Mouse (Mus musculus): ENCODE results near the gene Glb1. TPM values are rescaled to one million over a fixed set of nuclear protein-coding genes. Genes with fewer than 3 reads are reported as not detected.

Gene Glb1
- total RNA-seq, 2 experiments from 2014 or later, result 3.2 to 4.4 TPM

- TF ChIP-seq CTCF (IDR thresholded peaks at IDR 0.05), result no peak
- intact Hi-C loops (cut with DNase I), result no loop called here
- Histone ChIP-seq H3K27ac (no peak overlapping the region), H3K4me3 (no peak overlapping the region)
- DNase-seq, result no peak
These were observed 6.8 kb downstream of the Glb1 start for GRCm38 (mm10) chr9:114407676-114408075.

- intact Hi-C loops (cut with DNase I), result no loop called here
- Histone ChIP-seq H3K4me3 (no peak overlapping the region), H3K27ac (no peak overlapping the region)
- no peak for TF ChIP-seq CTCF (IDR thresholded peaks at IDR 0.05)
- DNase-seq, result no peak
These were observed 9.5 kb downstream of the Glb1 start for GRCm38 (mm10) chr9:114410313-114410862.

- no peak for DNase-seq
- no peak for TF ChIP-seq CTCF (IDR thresholded peaks at IDR 0.05)
- intact Hi-C loops (cut with DNase I), result no loop called here
- Histone ChIP-seq H3K4me3 (no peak overlapping the region), H3K27ac (no peak overlapping the region)
These were observed 10.4 kb downstream of the Glb1 start for GRCm38 (mm10) chr9:114411295-114411694.

- intact Hi-C loops (cut with DNase I), result no loop called here
- TF ChIP-seq CTCF (IDR thresholded peaks at IDR 0.05), result no peak
- no peak overlapping the region for H3K4me3 ChIP-seq
- H3K27ac ChIP-seq, result no peak overlapping the region
- no peak for DNase-seq
These were observed 11.5 kb downstream of the Glb1 start for GRCm38 (mm10) chr9:114412406-114412805.

- intact Hi-C loops (cut with DNase I), result loop anchor here (2.0 kb wide), 1 partner anchor 85 kb away; no protein-coding TSS in a partner anchor
- TF ChIP-seq CTCF (IDR thresholded peaks at IDR 0.05), result no peak
- Histone ChIP-seq H3K4me3 (no peak overlapping the region), H3K27ac (no peak overlapping the region)
- no peak for DNase-seq
These were observed 13.0 kb downstream of the Glb1 start for GRCm38 (mm10) chr9:114413866-114414265.

- no peak overlapping the region for H3K27ac ChIP-seq
- H3K4me3 ChIP-seq, result no peak overlapping the region
- intact Hi-C loops (cut with DNase I), result loop anchor here (2.0 to 5.0 kb wide), 2 partner anchors 83 to 167 kb away; no protein-coding TSS in a partner anchor
- peak; percentile 99; the same call in 1 of the 2 replicates for TF ChIP-seq CTCF (IDR thresholded peaks at IDR 0.05)
- DNase-seq, result peak; percentile 43
These were observed 14.8 kb downstream of the Glb1 start for GRCm38 (mm10) chr9:114415701-114416100.

GRCm38 (mm10) chr9:114416646-114417517, 16.0 kb downstream of the Glb1 start:
- intact Hi-C loops (cut with DNase I), result loop anchor here (5.0 kb wide), 1 partner anchor 165 kb away; no protein-coding TSS in a partner anchor
- no peak for DNase-seq

GRCm38 (mm10) chr9:114418187-114418586, 17.3 kb downstream of the Glb1 start:
- peak; percentile 69 for TF ChIP-seq CTCF (IDR thresholded peaks at IDR 0.05)
- DNase-seq, result no peak
- Histone ChIP-seq H3K4me3 (no peak overlapping the region), H3K27ac (no peak overlapping the region)
- intact Hi-C loops (cut with DNase I), result loop anchor here (5.0 kb wide), 1 partner anchor 164 kb away; no protein-coding TSS in a partner anchor

More at GRCm38 (mm10) chr9:114416646-114417517, 16.0 kb downstream of the Glb1 start:
- TF ChIP-seq CTCF (IDR thresholded peaks at IDR 0.05), result no peak
- no peak overlapping the region for H3K4me3 ChIP-seq
- H3K27ac ChIP-seq, result no peak overlapping the region

GRCm38 (mm10) chr9:114420443-114420842, 19.6 kb downstream of the Glb1 start:
- DNase-seq, result no peak
- intact Hi-C loops (cut with DNase I), result loop anchor here (1.0 kb wide), 1 partner anchor 78 kb away; no protein-coding TSS in a partner anchor
- Histone ChIP-seq H3K4me3 (no peak overlapping the region), H3K27ac (no peak overlapping the region)
- TF ChIP-seq CTCF (IDR thresholded peaks at IDR 0.05), result no peak

GRCm38 (mm10) chr9:114421045-114421444, 20.2 kb downstream of the Glb1 start:
- DNase-seq, result no peak
- no peak overlapping the region for H3K4me3 ChIP-seq
- intact Hi-C loops (cut with DNase I), result no loop called here
- no peak overlapping the region for H3K27ac ChIP-seq
- TF ChIP-seq CTCF (IDR thresholded peaks at IDR 0.05), result peak; percentile 33

GRCm38 (mm10) chr9:114421797-114422196, 20.9 kb downstream of the Glb1 start:
- no peak overlapping the region for H3K4me3 ChIP-seq
- intact Hi-C loops (cut with DNase I), result no loop called here
- no peak for TF ChIP-seq CTCF (IDR thresholded peaks at IDR 0.05)

GRCm38 (mm10) chr9:114425576-114425975, 24.7 kb downstream of the Glb1 start:
- no peak for TF ChIP-seq CTCF (IDR thresholded peaks at IDR 0.05)
- DNase-seq, result no peak
- Histone ChIP-seq H3K4me3 (no peak overlapping the region), H3K27ac (no peak overlapping the region)
- intact Hi-C loops (cut with DNase I), result no loop called here

More at GRCm38 (mm10) chr9:114421797-114422196, 20.9 kb downstream of the Glb1 start:
- no peak for DNase-seq
- H3K27ac ChIP-seq, result no peak overlapping the region

GRCm38 (mm10) chr9:114426201-114426600, 25.3 kb downstream of the Glb1 start:
- no peak for DNase-seq
- TF ChIP-seq CTCF (IDR thresholded peaks at IDR 0.05), result no peak
- intact Hi-C loops (cut with DNase I), result no loop called here
- H3K27ac ChIP-seq, result no peak overlapping the region
- no peak overlapping the region for H3K4me3 ChIP-seq
